Mouse (Mus musculus) urinary bladder, postnatal 36 days (tissue): ENCODE data around the gene Gpr137.
A peak's percentile ranks its signal among the peaks of the same experiment; 100 is the strongest.
"Not testable (repeated sequence)": the region's sequence is repeated elsewhere in the genome, so short reads cannot be mapped to it uniquely, and the experiment has no call there.

Source experiments
- DNase-seq, 2 experiments: peaks; one replicate each; pipeline ENCODE4 v3.0.0; 2022; ENCODE audit warnings: low spot score in 2 of 2, mixed read lengths in 1 of 2

Gpr137 gene

DNA sequence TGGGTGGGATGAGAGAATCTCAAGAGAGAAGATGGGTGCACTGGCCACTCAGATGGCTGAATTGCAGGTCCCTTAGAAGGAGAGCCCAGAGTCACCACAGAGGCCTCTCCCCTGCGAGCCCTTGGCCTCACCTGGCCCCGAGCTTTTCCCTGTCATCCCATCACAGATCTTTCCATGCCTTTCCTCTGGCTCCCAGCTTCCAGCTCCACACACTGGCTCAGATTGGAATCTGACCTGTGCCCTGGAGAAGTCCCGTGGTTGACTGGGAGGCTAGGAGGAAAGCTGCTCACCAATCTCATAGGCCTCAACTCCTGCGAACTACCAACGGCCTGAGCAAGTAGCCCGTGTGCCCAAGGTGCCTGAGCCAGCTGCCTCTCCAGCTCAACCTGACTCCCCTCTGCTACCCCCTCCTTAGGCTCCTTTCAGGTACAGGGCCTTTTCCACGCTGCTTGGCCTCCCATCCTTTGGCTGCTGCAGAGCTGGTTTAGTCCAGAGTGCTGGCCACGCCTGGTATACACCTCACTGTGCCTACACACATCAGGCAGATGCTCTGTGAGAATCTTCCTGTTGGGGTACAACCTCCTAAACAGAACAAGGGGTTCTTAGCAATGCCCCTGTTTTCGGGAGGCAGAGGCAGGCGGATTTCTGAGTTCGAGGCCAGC is 36.7 kb downstream of the Gpr137 start:
- no peak for DNase-seq

DNA sequence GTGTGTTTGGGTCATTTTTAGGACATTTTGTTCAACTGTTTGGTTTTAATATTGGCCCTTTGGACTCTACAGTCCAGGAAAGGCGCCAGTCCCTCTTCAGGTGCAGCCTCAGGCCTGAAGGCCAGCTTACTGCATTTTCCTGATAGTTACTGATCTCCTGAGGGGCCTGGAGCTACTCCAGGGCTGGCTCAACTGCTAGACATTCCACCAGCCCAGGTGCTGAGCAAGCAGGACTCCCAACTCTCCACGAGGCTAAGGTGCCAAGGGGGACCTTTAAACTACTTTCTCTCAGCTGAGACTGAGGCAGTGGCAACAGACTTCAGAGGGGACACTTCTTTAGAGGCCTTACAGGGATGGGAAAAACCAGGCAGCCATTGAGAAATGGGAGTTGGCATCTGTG is 37.4 kb downstream of the Gpr137 start:
- DNase-seq: no peak

DNA sequence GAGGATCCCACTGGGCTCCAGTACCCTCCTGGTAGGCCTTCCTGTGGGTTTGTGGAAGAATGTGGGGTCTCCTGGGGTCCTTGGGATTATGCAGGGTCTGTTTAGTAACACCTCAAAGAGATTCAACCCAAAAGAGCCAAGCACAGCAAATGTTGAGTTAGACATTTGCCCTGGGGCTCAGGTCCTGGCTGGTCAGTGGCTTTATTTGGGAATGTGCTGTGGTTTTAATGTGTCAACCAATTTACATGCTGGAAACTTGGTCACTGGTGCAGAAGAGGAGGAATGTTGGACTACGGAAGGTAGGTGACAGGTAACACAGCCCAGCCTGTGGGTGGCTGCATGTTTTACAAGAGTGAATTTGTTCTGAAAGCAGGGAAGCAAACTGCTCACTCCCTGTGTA is 39.2 kb downstream of the Gpr137 start:
- no peak for DNase-seq

DNA sequence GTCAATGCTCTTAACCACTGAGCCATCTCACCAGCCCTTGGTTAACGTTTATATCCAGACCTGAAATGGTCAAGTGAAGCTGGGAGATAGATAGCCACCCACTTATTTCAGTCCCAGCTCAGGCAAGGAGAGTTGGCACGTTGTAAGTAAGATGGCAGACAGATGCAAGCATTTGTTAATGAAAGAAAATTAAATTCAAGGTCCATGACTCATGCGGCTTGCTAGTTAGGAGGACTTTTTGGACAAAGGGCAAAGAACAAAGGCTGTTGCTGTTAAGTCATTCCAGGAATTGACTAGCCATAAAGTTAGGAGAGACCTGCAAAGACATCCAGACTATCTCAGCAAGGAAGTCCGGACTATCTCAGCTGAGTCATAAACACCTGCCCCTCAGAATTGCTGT is 42.6 kb downstream of the Gpr137 start:
- no peak for DNase-seq

DNA sequence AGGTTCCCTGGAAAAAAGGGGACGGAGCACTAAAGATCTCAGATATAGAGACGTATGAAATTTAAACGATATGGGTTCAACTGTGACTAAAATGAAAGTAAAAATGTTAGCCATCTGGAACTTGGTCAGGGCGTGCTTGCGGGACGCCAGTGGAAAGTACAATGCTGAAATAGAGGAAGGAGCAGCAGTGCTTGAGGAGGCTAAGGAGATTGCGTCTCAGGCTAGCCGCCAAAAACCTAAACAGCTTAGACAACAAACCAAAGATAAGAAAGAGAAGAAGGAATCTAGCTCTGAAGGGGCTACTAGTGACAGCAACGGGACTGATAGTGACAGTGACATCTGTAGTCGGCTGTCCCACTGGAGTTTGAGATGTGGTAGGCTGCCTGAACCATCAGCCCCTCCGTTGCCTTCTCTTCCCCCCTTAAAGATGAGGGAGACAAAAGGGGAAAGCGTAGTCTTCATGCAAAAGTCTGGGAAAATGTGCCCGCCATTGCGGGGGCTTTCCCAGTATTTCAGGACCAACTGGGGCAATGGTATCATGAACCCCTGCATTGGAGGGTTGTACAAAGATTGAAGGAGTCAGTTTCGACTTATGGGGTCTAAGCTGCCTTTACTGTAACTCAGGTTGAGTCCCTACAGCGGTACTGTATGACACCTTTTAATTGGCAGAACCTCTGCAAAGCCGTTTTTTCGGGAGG is 46.5 kb downstream of the Gpr137 start:
- DNase-seq: not testable (repeated sequence)

DNA sequence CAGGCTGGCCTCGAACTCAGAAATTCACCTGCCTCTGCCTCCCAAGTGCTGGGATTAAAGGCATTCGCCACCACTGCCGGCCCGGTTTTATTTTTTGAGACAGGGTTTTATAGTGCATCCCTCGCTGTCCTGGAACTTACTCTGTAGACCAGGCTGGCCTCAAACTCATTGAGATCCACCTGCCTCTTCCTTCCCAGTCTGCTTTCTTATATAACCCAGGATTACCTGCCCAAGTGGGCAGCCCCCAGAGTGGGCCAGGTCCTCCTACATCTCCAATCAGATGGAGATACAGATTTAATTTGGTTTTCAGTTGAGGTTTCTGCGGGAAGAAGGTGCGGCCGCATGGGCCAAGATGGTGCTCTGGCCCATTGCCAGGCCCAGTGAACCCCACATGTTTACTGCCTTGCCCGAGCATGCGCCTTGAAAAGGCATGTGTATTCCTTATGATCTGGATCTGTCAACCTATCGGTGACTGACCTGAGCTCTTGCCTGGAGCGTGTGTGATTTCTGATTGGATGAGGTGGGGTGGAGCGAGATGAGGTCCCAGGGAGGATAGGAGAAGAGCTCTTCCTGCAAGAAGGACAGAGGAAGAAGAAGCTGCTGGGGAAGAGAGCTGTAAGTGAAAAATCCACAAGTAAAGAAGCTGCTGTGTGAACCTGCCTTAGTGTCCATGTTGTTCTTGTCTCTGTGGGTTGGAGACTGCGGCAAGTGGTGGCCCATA is 48.4 kb downstream of the Gpr137 start:
- DNase-seq: no peak

DNA sequence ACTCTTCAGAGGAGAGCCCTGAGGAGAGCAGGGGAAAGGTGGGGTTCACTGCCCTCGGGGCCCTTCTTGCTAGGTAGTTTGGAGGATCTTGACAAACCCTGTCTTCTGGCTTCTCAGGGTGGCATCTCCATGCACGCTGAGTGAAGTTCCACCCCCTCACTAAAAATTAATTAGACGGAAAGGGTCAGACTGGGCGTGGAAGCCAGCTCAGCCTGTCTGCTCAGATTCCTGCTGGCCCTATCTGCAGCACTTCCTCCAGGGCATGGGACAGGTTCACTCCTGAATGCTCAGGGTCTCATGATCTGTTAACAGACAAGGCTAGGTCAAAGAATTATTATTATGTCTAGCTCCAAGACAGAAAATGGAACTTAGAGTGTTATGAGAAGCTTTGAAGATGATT is 49.8 kb downstream of the Gpr137 start:
- peak; percentile 64 to 66 for DNase-seq
